Mouse (Mus musculus): ENCODE measurements around the gene Zfp12.
A peak's percentile ranks its signal among the peaks of the same experiment; 100 is the strongest.
"Not testable (repeated sequence)": the region's sequence is repeated elsewhere in the genome, so short reads cannot be mapped to it uniquely, and the experiment has no call there.

The Zfp12 gene

GRCm38 (mm10) chr5:143235028-143235693 lies at the start of gene Zfp12:
Gene Zfp12, plus strand, starts transcription at chr5:143235163.
- DNase-seq (ENCODE audit: extremely low spot score): peak; percentile 92

GRCm38 (mm10) chr5:143188014-143188413 lies 46.9 kb upstream of the Zfp12 start:
- not testable (repeated sequence) for DNase-seq (ENCODE audit: extremely low spot score)

GRCm38 (mm10) chr5:143192806-143193205 lies 42.2 kb upstream of the Zfp12 start:
- no peak for DNase-seq (ENCODE audit: extremely low spot score)

- not testable (repeated sequence) for DNase-seq (ENCODE audit: extremely low spot score)
Observed at GRCm38 (mm10) chr5:143194747-143195146, 40.2 kb upstream of the Zfp12 start.

GRCm38 (mm10) chr5:143195166-143195565 lies 39.8 kb upstream of the Zfp12 start:
- DNase-seq (ENCODE audit: extremely low spot score): no peak

GRCm38 (mm10) chr5:143196506-143196905 lies 38.5 kb upstream of the Zfp12 start:
- no peak for DNase-seq (ENCODE audit: extremely low spot score)

- no peak for DNase-seq (ENCODE audit: extremely low spot score)
Observed at GRCm38 (mm10) chr5:143205015-143205414, 29.9 kb upstream of the Zfp12 start.

GRCm38 (mm10) chr5:143213832-143214231 lies 21.1 kb upstream of the Zfp12 start:
- DNase-seq (ENCODE audit: extremely low spot score): no peak

- DNase-seq (ENCODE audit: extremely low spot score): no peak
Observed at GRCm38 (mm10) chr5:143220996-143221395, 14.0 kb upstream of the Zfp12 start.

GRCm38 (mm10) chr5:143222287-143222686 lies 12.7 kb upstream of the Zfp12 start:
- no peak for DNase-seq (ENCODE audit: extremely low spot score)

- DNase-seq (ENCODE audit: extremely low spot score): no peak
Observed at GRCm38 (mm10) chr5:143226790-143227189, 8.2 kb upstream of the Zfp12 start, which contains the start of gene Spdye4a. Gene Spdye4a, minus strand, starts transcription at chr5:143226890.

GRCm38 (mm10) chr5:143236036-143236435 lies 1.1 kb downstream of the Zfp12 start:
- no peak for DNase-seq (ENCODE audit: extremely low spot score)

GRCm38 (mm10) chr5:143244926-143245325 lies 10.0 kb downstream of the Zfp12 start:
- DNase-seq (ENCODE audit: extremely low spot score): no peak

GRCm38 (mm10) chr5:143252039-143252438 lies 17.1 kb downstream of the Zfp12 start:
- DNase-seq (ENCODE audit: extremely low spot score): no peak

- no peak for DNase-seq (ENCODE audit: extremely low spot score)
Observed at GRCm38 (mm10) chr5:143252791-143253185, 17.8 kb downstream of the Zfp12 start.

GRCm38 (mm10) chr5:143253186-143253880 lies 18.4 kb downstream of the Zfp12 start:
- peak; percentile 42 for DNase-seq (ENCODE audit: extremely low spot score)

GRCm38 (mm10) chr5:143253881-143254486 lies 19.0 kb downstream of the Zfp12 start:
- DNase-seq (ENCODE audit: extremely low spot score): peak; percentile 51

GRCm38 (mm10) chr5:143254487-143255130 lies 19.6 kb downstream of the Zfp12 start:
- peak; percentile 30 for DNase-seq (ENCODE audit: extremely low spot score)

GRCm38 (mm10) chr5:143255131-143255519 lies 20.2 kb downstream of the Zfp12 start:
- DNase-seq (ENCODE audit: extremely low spot score): no peak

GRCm38 (mm10) chr5:143255802-143256201 lies 20.8 kb downstream of the Zfp12 start:
- DNase-seq (ENCODE audit: extremely low spot score): no peak

- no peak for DNase-seq (ENCODE audit: extremely low spot score)
Observed at GRCm38 (mm10) chr5:143261636-143262035, 26.7 kb downstream of the Zfp12 start.

GRCm38 (mm10) chr5:143264689-143265088 lies 29.7 kb downstream of the Zfp12 start:
- DNase-seq (ENCODE audit: extremely low spot score): no peak
